Mouse (Mus musculus): ENCODE results near the gene Rgl2.

DNA sequence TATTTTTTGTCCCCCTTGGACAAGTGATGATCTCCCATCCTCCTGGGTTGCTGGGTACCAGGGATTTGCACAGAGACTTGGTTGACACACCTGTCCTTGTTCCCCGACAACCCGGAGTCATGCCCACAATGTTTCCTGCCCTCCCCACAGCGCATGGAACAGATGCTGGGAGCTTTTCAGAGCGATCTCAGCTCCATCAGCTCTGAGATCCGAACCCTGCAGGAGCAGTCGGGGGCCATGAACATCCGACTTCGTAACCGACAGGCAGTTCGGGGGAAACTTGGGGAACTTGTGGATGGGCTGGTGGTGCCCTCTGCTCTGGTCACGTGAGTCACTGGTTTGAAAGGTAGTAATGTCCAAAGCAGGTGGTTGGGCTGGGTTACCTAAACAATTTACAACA lies 29.1 kb downstream of the Rgl2 start:
- TF ChIP-seq CTCF (IDR thresholded peaks at IDR 0.05; ENCODE audit: low read depth, low read length) (no peak), GATA1 (IDR thresholded peaks at IDR 0.05; ENCODE audit: borderline replicate concordance, low read length) (no peak), TAL1 (conservative IDR thresholded peaks at IDR 0.05; ENCODE audit: low read depth, low read length) (no peak), POLR2AphosphoS5 (IDR thresholded peaks at IDR 0.05; ENCODE audit: insufficient replicate concordance, low read depth, low read length) (no peak), GATA2 (IDR thresholded peaks at IDR 0.05; ENCODE audit: borderline replicate concordance, low read depth, low read length) (no peak)

Measured in G1E (cell line).